ENCODE assay signal across 18 mouse cellular contexts in the genomic region with DNA sequence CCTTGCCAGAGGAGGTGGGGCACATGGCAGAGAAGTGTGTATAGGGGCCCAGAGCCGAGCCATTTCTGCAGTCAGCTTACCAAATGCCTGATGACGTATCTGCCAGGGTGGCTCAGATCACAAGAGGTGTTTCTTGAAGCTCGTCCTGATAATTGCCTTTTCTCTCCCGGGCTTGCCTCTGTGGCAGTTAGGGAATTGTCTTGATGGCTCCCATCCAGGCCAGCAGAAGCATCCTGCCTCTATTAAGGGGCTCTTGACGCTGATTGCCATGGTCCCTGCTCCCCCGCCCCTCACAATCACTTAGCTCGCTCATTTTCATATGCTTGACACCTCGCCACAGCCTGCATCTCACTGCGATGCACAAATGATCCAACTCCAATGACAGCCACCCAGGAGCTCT. TPM values are rescaled to one million over a fixed set of nuclear protein-coding genes. Genes with fewer than 3 reads are reported as not detected.
DNase-seq lines count a peak whose midpoint lies in the region; ATAC-seq and TF ChIP-seq lines count a peak whose summit lies in the region.
"Had no signal": no experiment of that assay in that cellular context is flagged by ENCODE, and none has a peak within 500 bp of the region (broad histone marks: within the 10 kb centered on the region; RNA-seq: fewer than 3 reads in every experiment).

No protein-coding gene starts in this region.

- peak; percentile 32 for DNase-seq in hindbrain, postnatal 0 days (ENCODE audit: low spot score)
- peak; percentile 41 for DNase-seq in lung, postnatal 10 days
- DNase-seq in lung, postnatal 0 days (ENCODE audit: low spot score), result no peak
- DNase-seq: adrenal gland, postnatal 10 days; B cell, adult 2 months; cerebellum, adult 8-10 months; kidney, postnatal 4 days; right cerebral cortex, postnatal 4 days; thymus, postnatal 36 days had no signal

- peaks cover 33% of the 10 kb centered on the region for H3K4me1 ChIP-seq in hindbrain, postnatal 0 days (ENCODE audit: insufficient read depth, low read length)
- peaks cover 45% of the 10 kb centered on the region for H3K4me1 ChIP-seq in hindbrain, embryonic 12.5 days
- H3K4me1 ChIP-seq in lung, postnatal 0 days (ENCODE audit: insufficient read depth, low read depth, low read length), result peaks cover 9% of the 10 kb centered on the region; the same call in 1 of the 2 replicates
- H3K4me1 ChIP-seq in brown adipose tissue, adult 24 weeks (ENCODE audit: control insufficient read depth, insufficient read depth, insufficient read length, low read length), result peaks cover 57% of the 10 kb centered on the region
- H3K4me1 ChIP-seq in forebrain, embryonic 15.5 days, result peaks cover 62% of the 10 kb centered on the region
- H3K4me1 ChIP-seq in heart, embryonic 11.5 days (ENCODE audit: control insufficient read depth, insufficient read depth, low read length), result peaks cover 16% of the 10 kb centered on the region

- no peaks in the 10 kb centered on the region for H3K27me3 ChIP-seq in hindbrain, postnatal 0 days (ENCODE audit: insufficient read depth, low read length)
- H3K27me3 ChIP-seq in hindbrain, embryonic 12.5 days, result no peaks in the 10 kb centered on the region
- H3K27me3 ChIP-seq in lung, postnatal 0 days (replicated peaks; ENCODE audit: insufficient read depth, low read length), result no peaks in the 10 kb centered on the region
- no peaks in the 10 kb centered on the region for H3K27me3 ChIP-seq in forebrain, embryonic 15.5 days
- no peaks in the 10 kb centered on the region for H3K27me3 ChIP-seq in heart, embryonic 11.5 days (ENCODE audit: control insufficient read depth, insufficient read depth, low read length)
- H3K27me3 ChIP-seq: heart, embryonic 12.5 days; midbrain, embryonic 15.5 days had no signal

- no peaks in the 10 kb centered on the region for H3K36me3 ChIP-seq in hindbrain, postnatal 0 days (ENCODE audit: insufficient read depth, low read length)
- H3K36me3 ChIP-seq in hindbrain, embryonic 12.5 days, result no peaks in the 10 kb centered on the region
- no peaks in the 10 kb centered on the region for H3K36me3 ChIP-seq in lung, postnatal 0 days (ENCODE audit: insufficient read depth, low read length)
- no peaks in the 10 kb centered on the region for H3K36me3 ChIP-seq in forebrain, embryonic 15.5 days
- no peaks in the 10 kb centered on the region for H3K36me3 ChIP-seq in heart, embryonic 11.5 days (ENCODE audit: control insufficient read depth, insufficient read depth, low read length)
- H3K36me3 ChIP-seq: heart, embryonic 12.5 days; midbrain, embryonic 15.5 days had no signal

- no peaks in the 10 kb centered on the region for H3K9me3 ChIP-seq in hindbrain, postnatal 0 days (ENCODE audit: low read length)
- H3K9me3 ChIP-seq in hindbrain, embryonic 12.5 days (replicated peaks), result no peaks in the 10 kb centered on the region
- no peaks in the 10 kb centered on the region for H3K9me3 ChIP-seq in lung, postnatal 0 days (ENCODE audit: low read length)
- H3K9me3 ChIP-seq in forebrain, embryonic 15.5 days, result no peaks in the 10 kb centered on the region
- no peaks in the 10 kb centered on the region for H3K9me3 ChIP-seq in heart, embryonic 11.5 days (replicated peaks; ENCODE audit: control insufficient read depth, low read length)
- H3K9me3 ChIP-seq: heart, embryonic 12.5 days; midbrain, embryonic 15.5 days had no signal

- 29% methylated on average over 9 of the region's 9 CpGs for WGBS in hindbrain, postnatal 0 days
- WGBS in hindbrain, embryonic 12.5 days, result 35% methylated on average over 9 of the region's 9 CpGs
- whole genome bisulfite sequencing in lung, postnatal 0 days, result 47% methylated on average over 9 of the region's 9 CpGs
- WGBS in forebrain, embryonic 15.5 days, result 23% methylated on average over 9 of the region's 9 CpGs
- 37% methylated on average over 9 of the region's 9 CpGs for WGBS in heart, embryonic 11.5 days (ENCODE audit: insufficient replicate concordance)

- no peak for TF ChIP-seq CTCF in hindbrain, postnatal 0 days (IDR thresholded peaks at IDR 0.05; ENCODE audit: low read depth)
- TF ChIP-seq CTCF in lung, postnatal 0 days (IDR thresholded peaks at IDR 0.05), result no peak

- no peak overlapping the region for H3K27ac ChIP-seq in hindbrain, postnatal 0 days
- H3K27ac ChIP-seq in hindbrain, embryonic 12.5 days, result no peak overlapping the region; the same call in 1 of the 2 replicates
- H3K27ac ChIP-seq in lung, postnatal 0 days (ENCODE audit: low read length), result no peak overlapping the region
- peak overlapping the region; percentile 82 for H3K27ac ChIP-seq in brown adipose tissue, adult 24 weeks (replicated peaks; ENCODE audit: low read depth, low read length)
- peak overlapping the region; percentile 37; the same call in 1 of the 2 replicates for H3K27ac ChIP-seq in forebrain, embryonic 15.5 days (replicated peaks)
- H3K27ac ChIP-seq in heart, embryonic 11.5 days (ENCODE audit: low read depth, low read length), result no peak overlapping the region
- H3K27ac ChIP-seq: macrophage; midbrain, embryonic 15.5 days had no signal

- H3K4me3 ChIP-seq in hindbrain, postnatal 0 days (ENCODE audit: low read length), result no peak overlapping the region
- no peak overlapping the region for H3K4me3 ChIP-seq in hindbrain, embryonic 12.5 days
- H3K4me3 ChIP-seq in lung, postnatal 0 days (ENCODE audit: low read depth, low read length), result no peak overlapping the region
- H3K4me3 ChIP-seq in brown adipose tissue, adult 24 weeks (ENCODE audit: insufficient read depth, low read depth, low read length), result no peak overlapping the region
- H3K4me3 ChIP-seq in forebrain, embryonic 15.5 days, result no peak overlapping the region
- H3K4me3 ChIP-seq in heart, embryonic 11.5 days (ENCODE audit: low read depth, low read length), result no peak overlapping the region
- H3K4me3 ChIP-seq: heart, embryonic 12.5 days; midbrain, embryonic 15.5 days had no signal

- H3K9ac ChIP-seq in hindbrain, postnatal 0 days (replicated peaks; ENCODE audit: low read length), result no peak overlapping the region
- no peak overlapping the region for H3K9ac ChIP-seq in hindbrain, embryonic 12.5 days
- H3K9ac ChIP-seq in lung, postnatal 0 days (replicated peaks; ENCODE audit: low read depth), result no peak overlapping the region
- H3K9ac ChIP-seq in forebrain, embryonic 15.5 days (replicated peaks), result 0 out of 2 replicates have a peak overlapping the region, but pooled peaks have one; percentile 10
- no peak overlapping the region for H3K9ac ChIP-seq in heart, embryonic 11.5 days (ENCODE audit: low read depth, low read length)
- H3K9ac ChIP-seq: heart, embryonic 12.5 days; midbrain, embryonic 15.5 days had no signal

- no peak for TF ChIP-seq EP300 in lung, postnatal 0 days (IDR thresholded peaks at IDR 0.05)

- H3K4me2 ChIP-seq in hindbrain, postnatal 0 days (ENCODE audit: low read depth, low read length), result no peak overlapping the region
- no peak overlapping the region for H3K4me2 ChIP-seq in hindbrain, embryonic 12.5 days (replicated peaks)
- H3K4me2 ChIP-seq in lung, postnatal 0 days (replicated peaks; ENCODE audit: low read depth, low read length), result no peak overlapping the region
- no peak overlapping the region for H3K4me2 ChIP-seq in forebrain, embryonic 15.5 days (replicated peaks)
- H3K4me2 ChIP-seq in heart, embryonic 11.5 days, result no peak overlapping the region
- H3K4me2 ChIP-seq: heart, embryonic 12.5 days; liver, embryonic 11.5 days; midbrain, embryonic 15.5 days had no signal

- no peak for ATAC-seq in hindbrain, postnatal 0 days
- no peak for ATAC-seq in hindbrain, embryonic 12.5 days (ENCODE audit: low FRiP score)
- no peak for ATAC-seq in lung, postnatal 0 days
- no peak for ATAC-seq in forebrain, embryonic 15.5 days (replicated peaks)
- ATAC-seq in inflammation-experienced regulatory T-cells, adult 6 months, result no peak
- no peak for ATAC-seq in heart, embryonic 11.5 days (replicated peaks; ENCODE audit: insufficient number of reproducible peaks, low FRiP score, low TSS enrichment)
- ATAC-seq: midbrain, embryonic 15.5 days had no signal

RNA-seq across cellular contexts. Expression of a gene that starts 50.5 kb away (rescaled TPM):
- 62.6 and 78.9 TPM in 2 replicates for total RNA-seq in hindbrain, postnatal 0 days (2014; rRNA removed)
- polyA plus RNA-seq in hindbrain, postnatal 0 days (2015; fragmentation: Nextera tagmentation; extraction: Ambion mirVana), result 31.5 and 34.8 TPM in 2 replicates
- polyA plus RNA-seq in hindbrain, embryonic 12.5 days (2016; fragmentation: Nextera tagmentation; extraction: Ambion mirVana), result 32.1 and 36.1 TPM in 2 replicates
- polyA plus RNA-seq in lung, postnatal 0 days (2015; fragmentation: Nextera tagmentation; extraction: Ambion mirVana), result 59.5 and 70.3 TPM in 2 replicates
- 8.6 and 12.6 TPM in 2 replicates for polyA plus RNA-seq in brown adipose tissue, adult 24 weeks (2012; ENCODE audit: insufficient read depth, insufficient read length, missing spikeins)
- polyA plus RNA-seq in forebrain, embryonic 15.5 days (2015; fragmentation: Nextera tagmentation; extraction: Ambion mirVana), result 37.6 and 40.0 TPM in 2 replicates
- 10 to 100 TPM; 39.2 to 72.4 (median 62.7) TPM for polyA plus RNA-seq in inflammation-experienced regulatory T-cells, adult 6 months (2017; shearing (Covaris generic))
- polyA plus RNA-seq in heart, embryonic 11.5 days (2014; fragmentation: Nextera tagmentation; extraction: Ambion mirVana), result 16.0 and 18.2 TPM in 2 replicates

Comparison
In these comparisons a context has a peak if more than half of its experiments do, and no peak if none do; other contexts are left out.
1. H3K27ac ChIP-seq: peak in brown adipose tissue, adult 24 weeks (single experiment) and forebrain, embryonic 15.5 days (single experiment); none in hindbrain, postnatal 0 days (single experiment), hindbrain, embryonic 12.5 days (single experiment), lung, postnatal 0 days (single experiment) and heart, embryonic 11.5 days (single experiment).